Mouse (Mus musculus): ENCODE measurements around the gene Cep112. TPM values are rescaled to one million over a fixed set of nuclear protein-coding genes. Genes with fewer than 3 reads are reported as not detected.

Gene Cep112
- polyA plus RNA-seq (2012): not detected in 2 replicates

- no peak for TF ChIP-seq GATA1 (IDR thresholded peaks at IDR 0.05; ENCODE audit: low read length)
Observed at GRCm38 (mm10) chr11:108424889-108425591, at the start of gene Cep112. Cep112 (plus strand) TSS chr11:108425192.

GRCm38 (mm10) chr11:108376815-108377214, 48.2 kb upstream of the Cep112 start:
- TF ChIP-seq GATA1 (IDR thresholded peaks at IDR 0.05; ENCODE audit: low read length): no peak

GRCm38 (mm10) chr11:108377680-108378362, 47.2 kb upstream of the Cep112 start:
- TF ChIP-seq GATA1 (IDR thresholded peaks at IDR 0.05; ENCODE audit: low read length): no peak

- no peak for TF ChIP-seq GATA1 (IDR thresholded peaks at IDR 0.05; ENCODE audit: low read length)
Observed at GRCm38 (mm10) chr11:108378363-108378751, 46.6 kb upstream of the Cep112 start.

- TF ChIP-seq GATA1 (IDR thresholded peaks at IDR 0.05; ENCODE audit: low read length): no peak
Observed at GRCm38 (mm10) chr11:108382664-108383063, 42.3 kb upstream of the Cep112 start.

- no peak for TF ChIP-seq GATA1 (IDR thresholded peaks at IDR 0.05; ENCODE audit: low read length)
Observed at GRCm38 (mm10) chr11:108384920-108385665, 39.9 kb upstream of the Cep112 start.

GRCm38 (mm10) chr11:108385666-108386024, 39.3 kb upstream of the Cep112 start:
- TF ChIP-seq GATA1 (IDR thresholded peaks at IDR 0.05; ENCODE audit: low read length): no peak

- TF ChIP-seq GATA1 (IDR thresholded peaks at IDR 0.05; ENCODE audit: low read length): no peak
Observed at GRCm38 (mm10) chr11:108395061-108395460, 29.9 kb upstream of the Cep112 start.

GRCm38 (mm10) chr11:108396076-108396829, 28.7 kb upstream of the Cep112 start:
- TF ChIP-seq GATA1 (IDR thresholded peaks at IDR 0.05; ENCODE audit: low read length): no peak

GRCm38 (mm10) chr11:108409876-108410644, 14.9 kb upstream of the Cep112 start:
- TF ChIP-seq GATA1 (IDR thresholded peaks at IDR 0.05; ENCODE audit: low read length): no peak

- no peak for TF ChIP-seq GATA1 (IDR thresholded peaks at IDR 0.05; ENCODE audit: low read length)
Observed at GRCm38 (mm10) chr11:108416360-108416759, 8.6 kb upstream of the Cep112 start.

GRCm38 (mm10) chr11:108418540-108418939, 6.5 kb upstream of the Cep112 start:
- no peak for TF ChIP-seq GATA1 (IDR thresholded peaks at IDR 0.05; ENCODE audit: low read length)

- TF ChIP-seq GATA1 (IDR thresholded peaks at IDR 0.05; ENCODE audit: low read length): no peak
Observed at GRCm38 (mm10) chr11:108419242-108419641, 5.8 kb upstream of the Cep112 start.

GRCm38 (mm10) chr11:108420751-108421150, 4.2 kb upstream of the Cep112 start:
- TF ChIP-seq GATA1 (IDR thresholded peaks at IDR 0.05; ENCODE audit: low read length): no peak

- no peak for TF ChIP-seq GATA1 (IDR thresholded peaks at IDR 0.05; ENCODE audit: low read length)
Observed at GRCm38 (mm10) chr11:108423221-108423620, 1.8 kb upstream of the Cep112 start.

Measured in G1E-ER4 (cell line).